11 mouse cellular contexts compared by ENCODE assay signal in the genomic region with DNA sequence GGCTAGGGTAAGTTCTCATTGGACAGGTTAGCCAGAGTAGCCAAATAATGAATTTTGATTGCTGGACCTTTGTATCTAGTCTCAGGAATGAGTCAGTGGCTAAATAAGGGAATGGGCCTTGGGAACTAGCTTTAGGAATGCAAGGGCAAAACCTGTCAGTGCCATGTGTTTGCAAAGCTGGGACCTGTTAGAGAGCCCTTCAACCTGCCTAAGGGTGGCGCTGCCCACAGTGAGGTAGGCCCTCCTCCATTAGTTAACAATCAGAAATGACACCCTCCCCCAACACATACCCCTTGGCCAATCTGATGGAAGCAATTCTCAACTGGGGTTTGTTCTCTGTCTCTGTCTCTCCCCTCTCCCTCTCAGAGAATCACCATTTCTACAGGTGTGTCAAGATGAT.
"Had no signal": no experiment of that assay in that cellular context is flagged by ENCODE, and none has a peak within 500 bp of the region (broad histone marks: within the 10 kb centered on the region; RNA-seq: fewer than 3 reads in every experiment).

No protein-coding gene starts in this region.

- H3K4me1 ChIP-seq: kidney, embryonic 15.5 days; limb, embryonic 15.5 days; midbrain, embryonic 15.5 days; neural tube, embryonic 12.5 days had no signal

- H3K9ac ChIP-seq: kidney, embryonic 15.5 days; limb, embryonic 15.5 days; liver, embryonic 12.5 days; lung, embryonic 14.5 days; midbrain, embryonic 15.5 days; neural tube, embryonic 12.5 days had no signal

- H3K4me3 ChIP-seq: kidney, embryonic 15.5 days; limb, embryonic 15.5 days; liver, embryonic 12.5 days; midbrain, embryonic 15.5 days; neural tube, embryonic 12.5 days had no signal

- H3K4me2 ChIP-seq: kidney, embryonic 15.5 days; limb, embryonic 15.5 days; liver, embryonic 12.5 days; lung, embryonic 14.5 days; midbrain, embryonic 11.5 days; midbrain, embryonic 15.5 days; neural tube, embryonic 12.5 days had no signal

- H3K27me3 ChIP-seq: kidney, embryonic 15.5 days; limb, embryonic 15.5 days; liver, embryonic 12.5 days; midbrain, embryonic 15.5 days; neural tube, embryonic 12.5 days had no signal

- H3K36me3 ChIP-seq: kidney, embryonic 15.5 days; limb, embryonic 15.5 days; liver, embryonic 12.5 days; midbrain, embryonic 15.5 days; neural tube, embryonic 12.5 days had no signal

- ATAC-seq: liver, embryonic 12.5 days; midbrain, embryonic 15.5 days had no signal

- H3K9me3 ChIP-seq: kidney, embryonic 15.5 days; limb, embryonic 15.5 days; liver, embryonic 12.5 days; midbrain, embryonic 15.5 days; neural tube, embryonic 12.5 days had no signal

- DNase-seq: kidney, postnatal 14 days; lung, embryonic 14.5 days; lung, postnatal 10 days; lung, postnatal 4 days; thymus, postnatal 36 days had no signal

- H3K27ac ChIP-seq: kidney, embryonic 15.5 days; limb, embryonic 15.5 days; liver, embryonic 12.5 days; midbrain, embryonic 15.5 days; neural tube, embryonic 12.5 days had no signal
